Mouse (Mus musculus) heart, adult 11 months (tissue): Measurements from ENCODE around the gene Hspa1a.
A peak's percentile ranks its signal among the peaks of the same experiment; 100 is the strongest.
"Not testable (repeated sequence)": the region's sequence is repeated elsewhere in the genome, so short reads cannot be mapped to it uniquely, and the experiment has no call there.

Experiments used
- DNase-seq: peaks from one replicate; pipeline ENCODE4 v3.0.0; 2022

Hspa1a gene

DNA sequence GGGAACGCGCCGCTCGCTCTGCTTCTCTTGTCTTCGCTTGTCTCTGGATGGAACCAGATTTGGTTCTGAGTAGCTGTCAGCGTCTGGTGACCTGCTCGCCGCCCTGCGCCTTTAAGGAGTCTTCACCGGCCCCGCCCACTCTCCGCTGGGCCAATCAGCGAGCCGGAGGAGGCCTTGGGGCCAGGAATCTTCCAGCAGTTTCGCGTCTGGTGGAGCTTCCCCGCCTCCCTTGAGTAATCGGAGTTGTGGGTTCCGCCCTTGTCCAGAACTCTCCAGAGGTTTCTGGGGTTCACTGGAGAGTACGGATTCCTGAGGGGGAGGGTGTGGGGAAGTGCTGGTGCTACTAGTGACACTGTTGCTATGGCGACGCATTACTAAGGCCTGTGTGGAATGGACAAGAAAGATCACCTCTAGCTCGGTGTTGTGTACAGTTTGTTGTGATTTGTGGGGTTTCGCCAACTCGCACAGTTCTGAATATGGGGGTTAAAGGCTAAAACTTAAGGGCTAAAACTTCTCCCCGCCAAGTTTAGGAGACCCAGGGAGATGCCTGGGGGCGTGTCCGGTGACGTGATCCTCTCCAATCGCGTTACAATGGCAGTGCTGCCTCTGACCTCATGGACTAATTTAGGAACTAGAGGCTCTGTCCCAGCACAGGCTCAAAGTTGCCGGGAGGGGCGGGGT, at the start of gene Hspa1a, which contains the start of gene Hspa1l:
TSS of gene Hspa1a (minus strand) at position 88 of the 681 bp plus-strand sequence.
TSS of gene Hspa1l (plus strand) at position 635 of the 681 bp plus-strand sequence.
- DNase-seq: peak; percentile 100

DNA sequence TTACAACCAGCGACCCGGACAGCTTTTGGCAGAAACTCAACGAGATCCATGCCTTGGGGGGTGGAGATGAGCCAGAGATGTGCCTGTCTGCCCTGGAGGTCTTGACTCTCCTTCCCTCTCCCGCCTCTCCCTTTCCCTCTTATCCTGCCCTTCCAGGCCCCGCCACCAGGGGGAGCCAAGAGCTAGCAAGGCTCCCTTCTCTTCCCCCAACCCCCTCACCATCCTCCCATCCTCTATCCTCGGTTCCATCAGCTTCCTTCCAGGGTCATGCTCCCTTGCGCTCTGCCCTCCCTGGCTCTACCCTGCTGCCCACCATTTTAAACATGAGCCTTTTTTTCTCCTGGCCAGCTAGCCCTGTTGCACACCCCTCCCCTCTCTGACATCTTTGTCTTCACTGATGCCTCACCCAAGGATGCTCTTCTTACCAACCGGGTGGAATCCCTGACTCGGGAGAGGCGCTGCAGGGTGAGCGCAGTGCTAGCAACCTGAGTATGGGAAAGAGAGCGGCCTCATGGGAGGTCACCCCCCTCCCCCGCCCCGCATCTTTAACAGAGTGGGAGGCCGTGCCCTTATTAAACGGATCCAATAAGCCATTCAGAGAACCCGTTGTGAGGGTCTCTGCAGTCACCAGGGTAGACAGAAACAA, 49.3 kb upstream of the Hspa1a start:
- peak; percentile 99 for DNase-seq

DNA sequence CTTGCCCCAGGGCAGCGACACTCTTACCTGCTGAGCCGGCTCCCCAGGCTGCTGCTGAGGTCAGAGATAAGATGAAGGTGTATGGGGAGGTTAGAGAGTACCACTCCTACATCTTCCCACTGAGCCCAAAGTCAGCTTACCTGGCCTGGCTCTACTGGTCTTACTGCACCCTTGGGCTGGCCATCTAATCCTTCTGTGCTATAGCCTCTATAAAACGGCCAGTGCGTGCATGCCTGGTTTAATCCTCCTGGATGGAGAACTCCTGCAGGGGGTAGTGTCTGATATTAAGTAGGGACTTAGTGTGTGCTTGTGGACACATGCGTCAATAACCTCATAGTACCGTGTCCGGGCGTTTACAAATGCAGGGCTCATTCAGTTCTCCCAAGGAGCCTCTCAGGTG, 48.6 kb upstream of the Hspa1a start:
- DNase-seq: peak; percentile 91

DNA sequence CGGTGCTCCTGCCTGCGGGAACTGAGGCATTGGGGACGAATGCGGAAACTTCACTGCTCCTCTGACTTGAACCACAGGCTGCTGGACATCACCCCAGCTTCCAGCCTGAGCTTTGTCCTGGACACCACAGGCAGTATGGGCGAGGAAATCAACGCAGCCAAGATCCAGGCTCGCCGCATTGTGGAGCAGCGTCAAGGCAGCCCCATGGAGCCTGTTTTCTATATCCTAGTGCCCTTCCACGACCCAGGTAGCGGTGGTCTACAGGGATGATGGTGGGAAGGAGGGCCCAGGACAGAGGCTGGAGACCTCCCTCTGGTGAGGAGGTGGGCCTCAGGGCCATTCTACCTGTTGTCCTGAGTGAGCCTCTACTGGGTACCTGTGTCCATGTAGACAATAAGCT, 47.9 kb upstream of the Hspa1a start:
- DNase-seq: peak; percentile 92

DNA sequence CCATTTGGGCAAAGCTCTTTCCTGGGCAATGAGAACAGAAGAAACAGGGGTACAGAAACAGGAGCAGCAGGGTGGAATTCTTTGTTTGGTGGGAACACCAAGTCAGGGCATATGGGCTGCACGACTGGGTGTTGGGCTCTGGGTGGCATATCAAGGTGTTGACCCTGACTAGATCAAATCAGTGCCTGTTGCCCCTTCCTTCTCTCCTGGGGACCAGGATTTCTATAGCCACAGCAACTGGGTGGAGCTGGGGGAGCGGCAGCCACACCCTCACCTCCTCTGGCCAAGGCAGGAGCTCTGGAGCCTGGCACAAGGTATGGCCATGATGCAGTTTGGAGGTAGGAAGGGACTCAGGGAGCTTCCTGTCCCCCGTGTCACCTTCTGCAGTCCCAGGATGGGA, 46.2 kb upstream of the Hspa1a start:
- peak; percentile 87 for DNase-seq

DNA sequence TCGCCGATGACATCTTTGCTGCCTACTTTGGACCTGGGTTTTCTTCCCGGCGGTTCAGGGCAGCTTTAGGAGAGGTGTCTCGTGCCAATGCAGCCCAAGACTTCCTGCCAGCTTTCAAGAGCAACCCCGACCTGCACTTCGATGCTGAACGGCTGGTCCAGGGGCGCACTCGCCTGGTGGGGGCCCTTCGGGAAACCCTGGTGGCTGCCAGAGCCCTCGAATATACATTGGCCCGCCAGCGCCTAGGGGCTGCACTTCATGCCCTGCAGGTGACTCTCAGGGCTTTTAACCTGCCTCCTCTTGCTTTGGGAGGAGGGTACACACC, 45.7 kb upstream of the Hspa1a start:
- DNase-seq: peak; percentile 89

DNA sequence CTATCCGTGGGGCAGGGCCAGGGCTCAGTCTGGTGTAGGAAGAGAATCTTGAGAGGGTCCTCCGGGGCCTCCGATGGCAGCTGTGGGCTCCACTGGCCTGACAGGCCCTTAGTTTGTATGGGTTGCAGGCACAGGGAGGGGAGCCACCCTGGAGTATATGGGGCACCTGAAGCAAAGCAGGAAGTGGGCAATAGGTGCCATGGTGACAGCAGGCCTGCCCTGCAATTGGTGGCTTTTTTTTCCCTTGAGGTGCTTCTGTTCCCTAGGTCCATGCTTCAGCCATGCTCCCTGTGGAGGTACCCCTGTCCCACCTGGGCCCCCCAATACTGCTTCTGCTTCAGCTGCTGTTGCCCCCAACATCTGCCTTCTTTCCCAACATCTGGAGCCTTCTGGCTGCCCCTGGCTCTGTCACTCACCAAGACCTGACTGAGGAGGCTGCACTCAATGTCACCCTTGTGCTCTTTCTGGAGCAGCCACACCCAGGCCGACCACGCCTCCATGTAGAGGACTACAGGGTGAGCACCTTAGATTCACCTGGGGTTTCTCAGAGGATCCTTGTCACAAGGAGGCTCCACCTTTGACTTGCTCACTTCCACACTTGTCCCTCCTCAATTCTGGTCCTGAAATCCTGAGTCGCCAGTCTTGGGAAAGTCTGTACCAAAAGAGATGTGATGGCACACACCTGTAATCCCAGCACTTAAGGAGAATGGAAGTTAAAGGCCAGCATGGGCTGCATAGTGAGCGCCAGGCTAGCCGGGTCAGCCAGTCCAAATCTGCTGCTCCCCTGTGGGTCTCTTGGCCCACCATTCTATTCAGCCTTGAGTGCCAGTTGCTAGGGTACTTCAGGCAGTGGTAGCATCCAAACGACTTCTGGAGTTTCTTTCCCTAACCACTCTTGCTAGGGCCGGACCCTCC, 45.1 kb upstream of the Hspa1a start:
- DNase-seq: peak; percentile 88

DNA sequence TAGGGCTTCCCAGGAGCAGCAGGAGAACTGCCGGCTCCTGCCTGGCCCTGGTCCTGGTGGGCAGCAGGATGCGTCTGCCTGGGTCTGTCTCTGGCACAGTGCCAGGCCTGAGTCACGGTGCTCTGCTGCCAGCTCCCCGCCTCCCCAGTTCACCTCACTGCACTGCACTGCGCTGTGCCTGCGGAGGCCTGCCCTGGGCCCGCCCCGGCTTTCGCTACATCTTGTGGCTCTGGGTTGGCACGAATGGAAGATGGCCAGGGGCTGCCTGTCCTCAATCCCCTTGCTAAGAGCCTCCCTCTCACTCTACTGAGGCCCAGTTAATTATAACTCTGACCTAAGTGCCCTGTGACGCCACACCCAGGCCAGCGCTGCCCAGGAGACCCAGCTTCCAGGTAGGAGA, 44.4 kb upstream of the Hspa1a start, which contains the start of gene Vwa7:
TSS of gene Vwa7 (plus strand) at position 204 of the 400 bp plus-strand sequence.
- peak; percentile 95 for DNase-seq

DNA sequence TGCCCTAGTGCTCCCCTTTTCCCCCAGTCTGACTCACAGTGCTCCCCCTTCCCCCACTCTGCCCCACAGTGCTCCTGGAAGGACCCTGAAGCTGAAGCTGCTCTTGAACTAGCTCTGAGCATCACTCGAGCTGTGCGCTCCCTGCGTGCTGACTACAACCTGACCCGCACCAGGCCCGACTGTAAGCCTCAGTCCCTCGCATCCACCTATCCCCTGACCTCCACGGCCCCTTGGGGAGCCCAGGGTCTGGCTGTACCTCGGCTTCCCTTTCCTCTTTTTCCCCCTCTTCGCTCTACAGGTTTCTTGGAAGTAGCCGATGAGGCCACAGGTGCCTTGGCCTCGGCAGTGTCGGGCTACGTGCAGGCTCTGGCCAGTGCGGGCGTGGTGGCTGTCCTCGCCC, 43.3 kb upstream of the Hspa1a start:
- peak; percentile 89 for DNase-seq

DNA sequence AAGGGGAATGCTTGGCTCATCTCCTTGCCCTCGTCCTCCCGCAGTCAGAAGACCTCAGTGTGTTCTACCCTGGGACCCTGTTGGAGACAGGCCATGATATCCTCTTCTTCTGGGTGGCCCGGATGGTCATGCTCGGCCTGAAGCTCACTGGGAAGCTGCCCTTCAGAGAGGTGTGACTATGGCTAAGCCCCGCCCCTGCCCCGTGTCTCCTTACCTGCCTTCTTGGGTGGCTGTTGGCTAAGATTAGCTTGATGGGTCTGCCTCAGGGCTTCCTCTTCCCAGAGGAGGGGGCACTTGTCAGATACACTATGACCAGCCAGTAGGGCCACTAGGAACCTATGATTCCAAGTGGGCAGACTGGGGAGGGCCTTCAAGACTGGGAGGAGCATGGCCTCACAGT, 41.3 kb upstream of the Hspa1a start:
- peak; percentile 90 for DNase-seq

DNA sequence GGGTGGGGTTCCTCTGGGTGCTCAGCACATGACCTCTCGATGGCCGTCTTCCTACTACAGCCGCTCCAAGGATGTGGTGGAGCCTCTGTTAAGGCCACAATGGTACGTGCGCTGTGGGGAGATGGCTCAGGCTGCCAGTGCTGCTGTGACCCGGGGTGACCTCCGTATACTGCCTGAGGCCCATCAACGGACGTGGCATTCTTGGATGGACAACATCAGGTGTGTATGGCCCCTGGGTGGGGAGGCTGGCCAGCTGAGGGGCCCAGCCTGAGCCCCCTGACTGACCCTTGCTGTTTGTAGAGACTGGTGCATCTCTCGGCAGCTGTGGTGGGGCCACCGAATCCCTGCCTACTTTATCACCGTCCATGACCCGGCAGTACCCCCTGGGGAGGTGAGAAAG, 40.5 kb upstream of the Hspa1a start:
- DNase-seq: peak; percentile 89

DNA sequence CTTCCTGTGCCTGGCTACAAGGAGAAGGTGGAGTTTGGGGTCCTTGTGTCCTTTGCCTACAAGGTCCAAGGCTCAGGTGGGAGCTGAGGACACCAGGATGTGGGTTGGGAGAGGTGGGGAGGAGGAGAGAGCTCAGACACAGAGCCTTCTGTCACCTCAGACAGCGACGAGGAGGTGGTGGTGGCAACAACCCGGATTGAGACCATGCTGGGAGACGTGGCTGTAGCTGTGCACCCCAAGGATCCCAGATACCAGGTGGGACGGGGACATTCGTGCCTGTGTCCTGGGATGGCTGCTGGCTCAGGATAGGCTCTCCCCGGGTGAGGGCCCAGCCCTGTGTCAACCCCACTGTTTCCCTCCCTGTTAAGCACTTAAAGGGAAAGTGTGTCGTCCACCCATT, 39.5 kb upstream of the Hspa1a start:
- DNase-seq: peak; percentile 90

DNA sequence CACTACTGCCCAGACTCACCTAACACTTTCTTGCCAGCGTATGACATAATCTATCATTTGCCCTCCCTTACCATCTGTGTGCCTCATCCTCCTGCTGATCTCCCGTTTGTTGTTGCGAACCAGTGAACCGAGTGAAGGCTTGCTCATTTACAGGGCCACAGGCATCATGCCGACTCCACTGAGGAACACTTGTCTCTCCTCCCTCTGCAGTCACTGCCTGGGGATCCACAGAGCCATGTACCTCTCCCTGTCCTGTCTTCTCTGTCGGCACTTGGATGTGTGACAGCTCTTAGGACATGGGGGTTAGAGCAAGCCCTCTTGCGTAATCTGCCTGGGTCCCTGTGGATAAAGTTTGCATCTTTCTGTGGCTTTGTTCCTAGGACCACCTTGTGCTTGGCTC, 37.6 kb upstream of the Hspa1a start:
- DNase-seq: peak; percentile 91

DNA sequence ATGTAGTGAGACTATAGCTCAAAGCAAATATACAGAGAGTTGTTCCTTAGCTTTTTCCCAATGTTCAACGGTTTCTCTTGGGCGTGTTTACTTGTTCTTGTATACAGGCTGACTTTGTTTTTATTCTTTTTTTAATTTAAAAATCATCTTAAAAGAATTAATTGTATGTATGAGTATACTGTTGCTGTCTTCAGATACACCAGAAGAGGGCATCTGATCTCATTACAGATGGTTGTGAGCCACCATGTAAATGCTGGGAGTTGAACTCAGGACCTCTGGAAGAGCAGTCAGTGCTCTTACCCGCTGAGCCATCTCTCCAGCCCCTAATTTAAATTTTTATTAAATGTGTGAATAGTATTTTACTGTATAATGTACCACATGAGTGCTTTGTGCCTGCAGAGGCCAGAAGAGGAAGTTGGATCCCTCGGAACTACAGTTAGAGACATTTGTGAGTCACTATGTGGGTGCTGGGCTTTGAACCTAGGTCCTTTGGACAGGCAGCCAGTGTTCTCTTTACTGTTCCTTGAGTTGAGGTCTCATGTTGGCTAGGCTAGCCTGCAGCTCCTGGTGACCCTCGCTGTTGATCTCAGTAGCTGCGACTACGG, 35.5 kb upstream of the Hspa1a start:
- no peak for DNase-seq

DNA sequence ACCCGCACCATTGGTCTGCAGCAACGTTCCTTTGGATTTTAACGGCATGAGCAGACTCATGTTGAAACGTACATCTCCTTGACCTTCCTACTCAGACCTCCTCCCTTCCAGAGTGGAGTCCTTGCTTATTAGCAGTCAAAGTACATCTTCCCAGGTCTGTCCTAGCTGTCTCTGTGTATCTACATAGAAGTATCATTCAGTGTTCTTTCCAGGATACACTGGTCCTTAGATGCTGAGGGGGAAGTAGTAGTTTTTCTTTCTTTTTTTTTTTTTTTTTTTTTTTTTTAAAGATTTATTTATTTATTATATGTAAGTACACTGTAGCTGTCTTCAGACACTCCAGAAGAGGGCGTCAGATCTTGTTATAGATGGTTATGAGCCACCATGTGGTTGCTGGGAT, 33.9 kb upstream of the Hspa1a start:
- DNase-seq: not testable (repeated sequence)

DNA sequence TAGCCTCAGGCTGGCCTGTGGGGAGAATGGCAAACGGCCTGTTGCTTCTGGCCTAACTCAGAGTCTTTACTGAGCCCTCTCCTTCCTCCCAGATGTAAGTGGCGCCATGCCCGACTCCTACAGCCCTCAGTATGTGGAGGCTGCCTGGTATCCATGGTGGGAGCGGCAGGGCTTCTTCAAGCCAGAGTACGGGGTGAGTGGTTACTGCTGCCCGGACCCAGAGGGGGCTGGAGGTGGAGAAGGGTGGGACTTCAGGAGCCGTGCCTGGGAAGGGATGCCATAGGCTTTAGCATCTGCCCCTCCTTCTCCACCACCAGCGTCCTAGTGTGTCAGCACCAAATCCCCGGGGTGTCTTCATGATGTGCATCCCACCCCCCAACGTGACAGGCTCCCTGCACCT, 33.2 kb upstream of the Hspa1a start:
- peak; percentile 90 for DNase-seq

DNA sequence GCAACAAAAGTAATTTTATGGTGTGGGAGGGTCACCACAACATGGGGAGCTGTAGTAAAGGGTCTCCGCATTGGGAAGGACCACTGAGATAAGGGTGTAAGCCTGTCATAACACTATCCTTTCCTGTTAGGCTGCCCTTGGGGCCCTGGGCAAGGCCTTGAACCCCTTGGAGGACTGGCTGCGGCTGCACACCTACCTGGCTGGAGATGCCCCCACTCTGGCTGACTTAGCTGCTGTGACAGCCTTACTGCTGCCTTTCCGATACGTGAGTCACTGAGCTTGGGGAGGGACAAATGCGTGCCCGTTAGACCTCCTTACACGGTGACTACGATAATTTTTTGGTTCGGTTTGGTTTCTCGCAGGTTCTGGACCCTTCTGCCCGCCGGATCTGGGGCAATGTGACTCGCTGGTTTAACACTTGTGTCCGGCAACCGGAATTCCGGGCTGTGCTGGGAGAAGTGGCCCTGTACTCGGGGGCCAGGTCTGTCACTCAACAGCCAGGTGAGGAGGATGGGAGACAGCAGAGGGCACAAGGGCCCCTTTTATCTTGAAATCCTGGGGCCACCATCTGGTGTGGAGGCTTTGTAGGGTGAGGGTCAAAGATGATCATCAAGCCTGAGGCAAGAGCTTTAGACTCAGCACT, 32.2 kb upstream of the Hspa1a start:
- peak; percentile 85 for DNase-seq

DNA sequence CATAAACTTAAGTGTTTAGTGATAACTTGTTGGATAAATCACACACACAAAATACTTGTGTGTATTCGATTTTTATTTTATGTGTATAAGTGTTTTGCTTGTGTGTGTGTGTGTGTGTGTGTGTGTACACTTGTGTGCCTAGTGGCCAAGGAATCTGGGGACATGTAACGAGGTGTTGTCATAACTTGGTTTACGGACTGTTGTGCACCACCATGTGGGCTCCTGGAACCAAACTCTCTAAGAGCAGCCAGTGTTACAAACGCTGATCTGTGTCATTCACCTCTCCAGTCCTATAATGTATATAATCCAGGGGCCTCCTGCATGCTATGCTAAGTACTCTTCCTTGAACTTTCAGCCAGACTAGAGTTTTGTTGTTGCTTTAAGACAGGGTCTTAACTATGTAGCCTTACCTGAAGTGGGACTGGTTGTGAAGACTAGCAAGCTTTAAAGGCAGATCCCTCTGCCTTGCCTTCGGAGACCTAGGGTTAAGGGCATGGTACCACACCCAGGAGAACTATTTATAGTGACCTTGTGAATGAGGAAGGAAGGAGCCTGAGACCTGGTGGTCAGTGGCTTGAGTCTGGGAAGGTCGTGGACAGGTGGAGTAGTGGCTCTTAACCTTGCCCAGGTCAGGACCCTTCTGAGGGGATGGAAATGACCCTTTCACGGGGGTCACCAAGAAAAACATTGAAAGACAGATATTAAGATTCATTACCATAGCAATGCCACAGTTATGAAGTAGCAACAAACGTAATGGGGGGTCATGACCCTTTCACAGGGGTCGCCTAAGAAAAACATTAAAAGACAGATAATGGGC, 31.3 kb upstream of the Hspa1a start:
- DNase-seq: peak; percentile 86

DNA sequence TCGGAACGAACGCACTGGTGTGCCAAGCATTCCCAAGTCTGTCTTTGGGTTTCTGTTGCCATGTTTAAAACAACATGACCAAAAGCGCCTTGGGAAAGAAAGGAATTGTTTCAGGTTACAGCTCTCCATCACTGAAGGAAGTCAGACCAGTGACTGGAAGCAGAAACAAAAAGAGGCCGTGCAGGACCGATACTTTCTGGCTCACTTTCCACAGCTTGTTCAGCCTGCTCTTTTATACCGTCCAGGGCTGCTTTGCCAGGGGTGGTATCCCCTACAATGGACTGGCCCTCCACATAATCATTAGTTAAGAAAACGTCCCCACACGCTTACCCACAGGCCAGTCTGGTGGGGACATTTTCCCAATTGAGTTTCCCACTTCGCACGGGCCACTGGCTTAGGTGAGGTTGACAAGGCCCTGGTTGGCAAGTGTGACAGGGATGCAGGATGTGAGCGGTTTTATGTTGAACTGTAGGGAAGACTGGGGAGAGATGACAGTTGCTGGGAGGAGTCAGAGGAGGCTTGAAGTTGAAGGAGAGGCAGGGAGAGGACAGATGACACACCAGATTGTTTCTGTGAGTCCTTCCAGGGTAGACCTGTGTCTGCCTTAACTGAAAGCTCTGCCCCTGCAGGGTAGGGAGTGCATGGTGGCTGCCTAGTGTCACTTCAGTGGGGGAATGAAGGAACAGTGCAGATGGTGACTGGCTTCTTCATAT, 30.4 kb upstream of the Hspa1a start:
- peak; percentile 92 for DNase-seq

DNA sequence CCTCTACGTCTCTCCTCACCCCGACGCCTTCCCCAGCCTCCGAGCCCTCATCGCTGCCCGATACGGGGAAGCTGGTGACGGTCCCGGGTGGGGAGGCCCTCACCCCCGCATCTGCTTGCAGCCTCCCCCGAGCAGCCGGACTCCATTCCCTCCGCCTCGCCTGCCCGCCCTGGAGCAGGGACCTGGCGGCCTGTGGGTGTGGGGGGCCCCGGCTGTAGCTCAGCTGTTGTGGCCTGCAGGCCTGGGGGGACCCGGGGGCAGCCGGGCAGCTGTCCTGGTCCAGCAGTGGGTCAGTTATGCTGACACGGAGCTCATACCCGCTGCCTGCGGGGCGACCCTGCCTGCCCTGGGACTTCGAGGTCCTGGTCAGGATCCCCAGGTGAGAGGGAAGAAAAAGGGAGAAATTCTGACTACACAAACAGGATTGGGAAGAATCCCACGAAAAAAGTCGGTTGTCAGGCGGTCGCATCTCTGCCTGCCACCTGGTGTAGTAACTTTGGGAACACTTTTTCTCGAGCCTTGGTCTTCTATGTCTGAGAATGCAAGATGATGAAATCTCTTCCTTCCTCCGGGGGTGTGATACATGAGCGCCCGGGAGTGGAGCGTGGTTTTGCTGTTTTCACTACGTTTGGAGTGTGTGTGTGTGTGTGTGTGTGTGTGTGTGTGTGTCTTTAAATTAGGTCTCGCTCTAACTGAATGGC, 29.6 kb upstream of the Hspa1a start:
- no peak for DNase-seq
